Mouse (Mus musculus) Muller cell, postnatal 12 days (primary cell): ENCODE measurements at regions not wholly inside any gene's neighbourhood (a gene's known extent, or its start where the extent isn't known, plus 50 kb on each side); places are given as distances from the start of the nearest gene placed in this dataset.

Experiments used
- DNase-seq: peaks from one replicate; pipeline ENCODE4 v3.0.0-alpha.2; 2015; ENCODE audit errors: inconsistent ontology term

- no peak for DNase-seq
These were observed 50.6 kb upstream of the Prr23a1 start for GRCm38 (mm10) chr9:98791709-98792108.

- DNase-seq: no peak
These were observed 68.6 kb upstream of the Prr23a1 start for GRCm38 (mm10) chr9:98773651-98774185.

- no peak for DNase-seq
These were observed 69.1 kb upstream of the Prr23a1 start for GRCm38 (mm10) chr9:98773212-98773611.

- no peak for DNase-seq
These were observed 87.5 kb upstream of the Prr23a1 start for GRCm38 (mm10) chr9:98754764-98755163.

- DNase-seq: no peak
These were observed 88.8 kb upstream of the Prr23a1 start for GRCm38 (mm10) chr9:98753356-98753953.

GRCm38 (mm10) chr9:98743785-98744184 lies 98.5 kb upstream of the Prr23a1 start:
- no peak for DNase-seq

- DNase-seq: no peak
These were observed 114.9 kb upstream of the Prr23a1 start for GRCm38 (mm10) chr9:98727276-98727860.

GRCm38 (mm10) chr9:98726638-98727037 lies 115.7 kb upstream of the Prr23a1 start:
- DNase-seq: no peak

GRCm38 (mm10) chr9:98722885-98723284 lies 119.4 kb upstream of the Prr23a1 start:
- DNase-seq: no peak

GRCm38 (mm10) chr9:98721381-98721780 lies 119.9 kb upstream of the Mrps22 start:
- DNase-seq: no peak

GRCm38 (mm10) chr9:98717701-98718270 lies 116.3 kb upstream of the Mrps22 start:
- no peak for DNase-seq

- no peak for DNase-seq
These were observed 113.2 kb upstream of the Mrps22 start for GRCm38 (mm10) chr9:98714661-98715060.

GRCm38 (mm10) chr9:98712826-98713225 lies 111.4 kb upstream of the Mrps22 start:
- DNase-seq: no peak

- no peak for DNase-seq
These were observed 110.6 kb upstream of the Mrps22 start for GRCm38 (mm10) chr9:98712023-98712563.

GRCm38 (mm10) chr9:98710155-98710710 lies 108.8 kb upstream of the Mrps22 start:
- DNase-seq: no peak

GRCm38 (mm10) chr9:98708001-98708680 lies 106.7 kb upstream of the Mrps22 start:
- peak; percentile 53 for DNase-seq

- no peak for DNase-seq
These were observed 106.0 kb upstream of the Mrps22 start for GRCm38 (mm10) chr9:98707491-98707890.

- DNase-seq: no peak
These were observed 102.7 kb upstream of the Mrps22 start for GRCm38 (mm10) chr9:98704131-98704530.

GRCm38 (mm10) chr9:98703331-98703730 lies 101.9 kb upstream of the Mrps22 start:
- DNase-seq: no peak

GRCm38 (mm10) chr9:98700571-98700970 lies 99.1 kb upstream of the Mrps22 start:
- no peak for DNase-seq

- no peak for DNase-seq
These were observed 95.7 kb upstream of the Mrps22 start for GRCm38 (mm10) chr9:98697155-98697554.

- no peak for DNase-seq
These were observed 93.6 kb upstream of the Mrps22 start for GRCm38 (mm10) chr9:98695035-98695434.
